28 mouse cellular contexts compared by ENCODE assay signal in genomic region chr8:107480436-107480835, GRCm38 (mm10). TPM values are rescaled to one million over a fixed set of nuclear protein-coding genes. Genes with fewer than 3 reads are reported as not detected.
DNase-seq lines count a peak whose midpoint lies in the region; ATAC-seq and TF ChIP-seq lines count a peak whose summit lies in the region.
"Had no signal": no experiment of that assay in that cellular context is flagged by ENCODE, and none has a peak within 500 bp of the region (broad histone marks: within the 10 kb centered on the region; RNA-seq: fewer than 3 reads in every experiment).

No protein-coding gene starts in this region.

- H3K4me2 ChIP-seq in kidney, embryonic 14.5 days (replicated peaks; ENCODE audit: low read depth, low read length) = no peak overlapping the region
- H3K4me2 ChIP-seq in limb, embryonic 14.5 days (replicated peaks; ENCODE audit: low read depth, low read length, severe bottlenecking) = no peak overlapping the region
- no peak overlapping the region for H3K4me2 ChIP-seq in forebrain, embryonic 16.5 days (ENCODE audit: low read length)
- H3K4me2 ChIP-seq: forebrain, embryonic 13.5 days; heart, embryonic 12.5 days; heart, embryonic 15.5 days; hindbrain, embryonic 14.5 days had no signal

- no peak overlapping the region for H3K27ac ChIP-seq in kidney, embryonic 14.5 days (ENCODE audit: low read depth, low read length)
- H3K27ac ChIP-seq in limb, embryonic 10.5 days = peak overlapping the region; percentile 4; the same call in 1 of the 2 replicates
- 0 out of 2 replicates have a peak overlapping the region, but pooled peaks have one; percentile 21 for H3K27ac ChIP-seq in limb, embryonic 14.5 days (replicated peaks; ENCODE audit: low read depth, low read length)
- H3K27ac ChIP-seq in forebrain, embryonic 16.5 days (ENCODE audit: low read length) = no peak overlapping the region
- H3K27ac ChIP-seq: forebrain, embryonic 10.5 days; forebrain, embryonic 13.5 days; gastrocnemius, adult 2 months; heart, embryonic 15.5 days; hindbrain, embryonic 14.5 days; hindbrain, postnatal 0 days had no signal

- no peak overlapping the region for H3K4me3 ChIP-seq in kidney, embryonic 14.5 days (ENCODE audit: low read length)
- H3K4me3 ChIP-seq in limb, embryonic 10.5 days = no peak overlapping the region
- no peak overlapping the region for H3K4me3 ChIP-seq in limb, embryonic 14.5 days (replicated peaks; ENCODE audit: low read length)
- H3K4me3 ChIP-seq in forebrain, embryonic 16.5 days (replicated peaks; ENCODE audit: low read length) = no peak overlapping the region
- H3K4me3 ChIP-seq: forebrain, embryonic 10.5 days; forebrain, embryonic 13.5 days; gastrocnemius, adult 2 months; heart, embryonic 12.5 days; heart, embryonic 15.5 days had no signal

- no peak for ATAC-seq in kidney, embryonic 14.5 days (ENCODE audit: low FRiP score, low TSS enrichment)
- no peak for ATAC-seq in limb, embryonic 14.5 days (ENCODE audit: low FRiP score, low read depth)
- no peak for ATAC-seq in forebrain, embryonic 16.5 days
- ATAC-seq: forebrain, embryonic 13.5 days; forebrain, postnatal 0 days; hindbrain, postnatal 0 days; Patski had no signal

- H3K9me3 ChIP-seq in kidney, embryonic 14.5 days (ENCODE audit: control insufficient read depth, low read length) = no peaks in the 10 kb centered on the region
- no peaks in the 10 kb centered on the region for H3K9me3 ChIP-seq in limb, embryonic 10.5 days (replicated peaks)
- H3K9me3 ChIP-seq in limb, embryonic 14.5 days (ENCODE audit: control insufficient read depth, low read length) = no peaks in the 10 kb centered on the region
- no peaks in the 10 kb centered on the region for H3K9me3 ChIP-seq in forebrain, embryonic 16.5 days (ENCODE audit: control insufficient read depth, low read length)
- H3K9me3 ChIP-seq: forebrain, embryonic 10.5 days; forebrain, embryonic 13.5 days; G1E; heart, embryonic 12.5 days; heart, embryonic 15.5 days had no signal

- 93% methylated on average over 4 of the region's 4 CpGs for WGBS in kidney, embryonic 14.5 days
- 91% methylated on average over 4 of the region's 4 CpGs for WGBS in limb, embryonic 10.5 days
- WGBS in limb, embryonic 14.5 days = 90% methylated on average over 4 of the region's 4 CpGs
- WGBS in forebrain, embryonic 16.5 days = 95% methylated on average over 4 of the region's 4 CpGs

- H3K9ac ChIP-seq in kidney, embryonic 14.5 days (ENCODE audit: low read depth, low read length) = no peak overlapping the region
- H3K9ac ChIP-seq in limb, embryonic 14.5 days (ENCODE audit: low read depth, low read length, severe bottlenecking) = no peak overlapping the region
- no peak overlapping the region for H3K9ac ChIP-seq in forebrain, embryonic 16.5 days (replicated peaks; ENCODE audit: low read depth, low read length)
- H3K9ac ChIP-seq: forebrain, embryonic 13.5 days; forebrain, postnatal 0 days; heart, embryonic 12.5 days; heart, embryonic 15.5 days; hindbrain, embryonic 14.5 days had no signal

- 0 out of 2 replicates have a peak, but pooled peaks cover 4% of the 10 kb centered on the region for H3K36me3 ChIP-seq in kidney, embryonic 14.5 days (ENCODE audit: control insufficient read depth, insufficient read depth, low read length)
- H3K36me3 ChIP-seq in limb, embryonic 10.5 days = peaks cover 39% of the 10 kb centered on the region
- H3K36me3 ChIP-seq in limb, embryonic 14.5 days (ENCODE audit: control insufficient read depth, insufficient read depth, low read length) = peaks cover 17% of the 10 kb centered on the region; the same call in 1 of the 2 replicates
- no peaks in the 10 kb centered on the region for H3K36me3 ChIP-seq in forebrain, embryonic 16.5 days (ENCODE audit: control insufficient read depth, insufficient read depth)

- DNase-seq in kidney, postnatal 36 days = peak; percentile 17 to 29
- DNase-seq in adipocyte (ENCODE audit: low spot score) = peak; percentile 75
- no peak for DNase-seq in limb, embryonic 10.5 days (ENCODE audit: low spot score)
- DNase-seq in limb, embryonic 14.5 days (ENCODE audit: low spot score) = no peak
- no peak for DNase-seq in urinary bladder, postnatal 14 days (ENCODE audit: low spot score)
- DNase-seq: adrenal gland, adult 2 months; adrenal gland, postnatal 25 days; B cell, adult 2 months; cerebellum, adult 18-20 months; cerebellum, adult 9-10 months; cerebellum, postnatal 14 days; forebrain, postnatal 0 days; gastrocnemius, adult 2 months; gastrocnemius, postnatal 25 days; heart, adult 18-20 months; heart, postnatal 10 days; heart, postnatal 36 days had no signal

- TF ChIP-seq POLR2A in limb, embryonic 14.5 days (IDR thresholded peaks at IDR 0.05; ENCODE audit: borderline replicate concordance, extremely low read depth, insufficient read depth, insufficient read length) = no peak

- H3K27me3 ChIP-seq in kidney, embryonic 14.5 days (ENCODE audit: control insufficient read depth, insufficient read depth, low read length) = no peaks in the 10 kb centered on the region
- no peaks in the 10 kb centered on the region for H3K27me3 ChIP-seq in limb, embryonic 10.5 days (ENCODE audit: low read depth, poor library complexity, severe bottlenecking)
- H3K27me3 ChIP-seq in limb, embryonic 14.5 days (ENCODE audit: control insufficient read depth, insufficient read depth, low read length) = no peaks in the 10 kb centered on the region
- H3K27me3 ChIP-seq in forebrain, embryonic 16.5 days (replicated peaks; ENCODE audit: control insufficient read depth, insufficient read depth, low read length) = no peaks in the 10 kb centered on the region
- H3K27me3 ChIP-seq: CH12.LX; forebrain, embryonic 13.5 days; heart, embryonic 12.5 days; heart, embryonic 15.5 days; Patski had no signal

- H3K4me1 ChIP-seq in kidney, embryonic 14.5 days (ENCODE audit: control insufficient read depth, insufficient read depth, low read length) = no peaks in the 10 kb centered on the region
- 0 out of 2 replicates have a peak, but pooled peaks cover 3% of the 10 kb centered on the region for H3K4me1 ChIP-seq in limb, embryonic 10.5 days
- no peaks in the 10 kb centered on the region for H3K4me1 ChIP-seq in limb, embryonic 14.5 days (ENCODE audit: control insufficient read depth, insufficient read depth, low read length)
- peaks cover 6% of the 10 kb centered on the region for H3K4me1 ChIP-seq in forebrain, embryonic 16.5 days (replicated peaks; ENCODE audit: control insufficient read depth, insufficient read depth, low read length)
- H3K4me1 ChIP-seq: forebrain, embryonic 10.5 days; forebrain, embryonic 13.5 days; heart, embryonic 12.5 days; heart, embryonic 15.5 days had no signal

RNA-seq across cellular contexts. Expression of gene Wwp2, which starts 44.3 kb away (rescaled TPM):
- polyA plus RNA-seq in kidney, embryonic 14.5 days (2014; fragmentation: Nextera tagmentation; extraction: Ambion mirVana) = 34.8 and 43.7 TPM in 2 replicates
- 55.9 and 116 TPM in 2 replicates for polyA plus RNA-seq in limb, embryonic 10.5 days (2016; fragmentation: Nextera tagmentation; extraction: Ambion mirVana)
- polyA plus RNA-seq in limb, embryonic 14.5 days (2012; rRNA removed) = 315 and 409 TPM in 2 replicates
- polyA plus RNA-seq in limb, embryonic 14.5 days (2014; fragmentation: Nextera tagmentation; extraction: Ambion mirVana) = 153 and 200 TPM in 2 replicates
- 41.5 and 43.0 TPM in 2 replicates for polyA plus RNA-seq in forebrain, embryonic 16.5 days (2015; fragmentation: Nextera tagmentation; extraction: Ambion mirVana)

RNA-seq across cellular contexts. Expression of gene Nob1, which starts 55.6 kb away (rescaled TPM):
- polyA plus RNA-seq in kidney, embryonic 14.5 days (2014; fragmentation: Nextera tagmentation; extraction: Ambion mirVana) = 84.5 and 85.3 TPM in 2 replicates
- polyA plus RNA-seq in limb, embryonic 10.5 days (2016; fragmentation: Nextera tagmentation; extraction: Ambion mirVana) = 110 and 113 TPM in 2 replicates
- 92.5 and 99.8 TPM in 2 replicates for polyA plus RNA-seq in limb, embryonic 14.5 days (2012; rRNA removed)
- polyA plus RNA-seq in limb, embryonic 14.5 days (2014; fragmentation: Nextera tagmentation; extraction: Ambion mirVana) = 51.8 and 57.2 TPM in 2 replicates
- polyA plus RNA-seq in forebrain, embryonic 16.5 days (2015; fragmentation: Nextera tagmentation; extraction: Ambion mirVana) = 85.9 and 90.0 TPM in 2 replicates

Comparison
In these comparisons a context has a peak if more than half of its experiments do, and no peak if none do; other contexts are left out.
1. DNase-seq: peak in kidney, postnatal 36 days (2 of 2) and adipocyte (single experiment); none in limb, embryonic 10.5 days (single experiment), limb, embryonic 14.5 days (single experiment) and urinary bladder, postnatal 14 days (single experiment).
2. H3K27ac ChIP-seq: peak in limb, embryonic 10.5 days (single experiment) and limb, embryonic 14.5 days (single experiment); none in kidney, embryonic 14.5 days (single experiment) and forebrain, embryonic 16.5 days (single experiment).